Mouse (Mus musculus) spleen, adult 2 months (tissue): ENCODE data around the gene Igsf21. TPM values are rescaled to one million over a fixed set of nuclear protein-coding genes. Genes with fewer than 3 reads are reported as not detected.

Source experiments
- DNase-seq, 2 experiments: peaks; one replicate each; pipeline versions ENCODE4 v3.0.0 to v3.0.0-alpha.2; 2012 to 2021; ENCODE audit warnings: low spot score in 2 of 2, low read depth in 1 of 2
- H3K27ac ChIP-seq: fragments of 200-500 bp; 2 replicates; pipeline ENCODE4 v1.5.1; 2012; ENCODE audit warnings: low read length, inconsistent platforms; ENCODE audit not compliant: insufficient read depth
- H3K27me3 ChIP-seq: fragments of 200-500 bp; 2 replicates; pipeline ENCODE4 v1.6.1; 2012; ENCODE audit warnings: mild to moderate bottlenecking, moderate library complexity, low read length, inconsistent platforms; ENCODE audit not compliant: control insufficient read depth, insufficient read depth
- H3K36me3 ChIP-seq: fragments of 200-500 bp; 2 replicates; pipeline ENCODE4 v1.6.1; 2012; ENCODE audit warnings: mild to moderate bottlenecking, low read length, inconsistent platforms; ENCODE audit not compliant: control insufficient read depth, insufficient read depth
- H3K4me1 ChIP-seq: fragments of 200-500 bp; 2 replicates; pipeline ENCODE4 v1.6.1; 2011; ENCODE audit warnings: inconsistent platforms; ENCODE audit not compliant: control insufficient read depth, insufficient read depth, insufficient read length
- H3K4me3 ChIP-seq: fragments of 200-500 bp; 2 replicates; pipeline ENCODE4 v1.5.1; 2011; ENCODE audit warnings: mild to moderate bottlenecking, inconsistent platforms; ENCODE audit not compliant: insufficient read depth, insufficient read length; ENCODE audit errors: extremely low read depth
- CTCF ChIP-seq: fragments of 200-500 bp; IDR thresholded peaks from 2 replicates; pipeline ENCODE4 v1.5.1; 2011; ENCODE audit warnings: mild to moderate bottlenecking, inconsistent platforms; ENCODE audit not compliant: insufficient read depth, insufficient read length, insufficient replicate concordance; ENCODE audit errors: extremely low read depth
- POLR2A ChIP-seq: fragments of 200-500 bp; IDR thresholded peaks from 2 replicates; pipeline ENCODE4 v1.6.1; 2011; ENCODE audit warnings: low read depth, low read length, inconsistent platforms
- WGBS: fragments of 180-500 bp; shearing (Covaris S2); methylation state at CpG from one replicate; pipeline ENCODE4 v1.1.7; 2018; 5-methylcytosine and 5-hydroxymethylcytosine counted together
- polyA plus RNA-seq: library from polyadenylated mRNA; depleted of rRNA; stranded (reverse); fragments of >200 nt; gene quantifications from 2 replicates; pipeline ENCODE4 v1.2.3, GENCODE M21; 2012

Igsf21 gene
- polyA plus RNA-seq, 1 experiment, result 0.05 TPM

- DNase-seq, result no peak
- H3K36me3 ChIP-seq, result no peaks in the 10 kb centered on the region
- no peak overlapping the region for H3K4me3 ChIP-seq
- no peaks in the 10 kb centered on the region for H3K27me3 ChIP-seq
- H3K4me1 ChIP-seq, result no peaks in the 10 kb centered on the region
- no peak overlapping the region for H3K27ac ChIP-seq
- no peak for TF ChIP-seq POLR2A
- no peak for TF ChIP-seq CTCF
- 60% methylated on average over 5 of the region's 5 CpGs for WGBS
These were observed 91.6 kb downstream of the Igsf21 start for GRCm38 (mm10) chr4:140154899-140155463.

- Histone ChIP-seq H3K4me3 (no peak overlapping the region), H3K36me3 (no peaks in the 10 kb centered on the region), H3K27ac (no peak overlapping the region), H3K27me3 (no peaks in the 10 kb centered on the region), H3K4me1 (no peaks in the 10 kb centered on the region)
- no peak for DNase-seq
- WGBS, result 72% methylated on average over 5 of the region's 5 CpGs
- TF ChIP-seq POLR2A (no peak), CTCF (no peak)
These were observed 92.1 kb downstream of the Igsf21 start for GRCm38 (mm10) chr4:140154484-140154883.

- TF ChIP-seq POLR2A (no peak), CTCF (no peak)
- Histone ChIP-seq H3K4me3 (no peak overlapping the region), H3K27ac (no peak overlapping the region), H3K27me3 (no peaks in the 10 kb centered on the region), H3K4me1 (no peaks in the 10 kb centered on the region), H3K36me3 (no peaks in the 10 kb centered on the region)
- WGBS, result 68% methylated on average over 9 of the region's 9 CpGs
- DNase-seq, result no peak
These were observed 92.9 kb downstream of the Igsf21 start for GRCm38 (mm10) chr4:140153711-140154114.

GRCm38 (mm10) chr4:140153101-140153500 lies 93.5 kb downstream of the Igsf21 start:
- 18% methylated on average over 7 of the region's 7 CpGs for WGBS
- DNase-seq, result no peak
- Histone ChIP-seq H3K27ac (no peak overlapping the region), H3K27me3 (no peaks in the 10 kb centered on the region), H3K36me3 (no peaks in the 10 kb centered on the region), H3K4me3 (no peak overlapping the region), H3K4me1 (no peaks in the 10 kb centered on the region)
- TF ChIP-seq CTCF (peak; percentile 20; the same call in 1 of the 2 replicates), POLR2A (no peak)

- no peak overlapping the region for H3K4me3 ChIP-seq
- no peaks in the 10 kb centered on the region for H3K27me3 ChIP-seq
- no peaks in the 10 kb centered on the region for H3K4me1 ChIP-seq
- H3K27ac ChIP-seq, result no peak overlapping the region
- 88% methylated on average over 8 of the region's 8 CpGs for WGBS
- no peak for DNase-seq
- TF ChIP-seq CTCF (no peak), POLR2A (no peak)
- no peaks in the 10 kb centered on the region for H3K36me3 ChIP-seq
These were observed 96.9 kb downstream of the Igsf21 start for GRCm38 (mm10) chr4:140149706-140150105.

GRCm38 (mm10) chr4:140147857-140148695 lies 98.5 kb downstream of the Igsf21 start:
- no peak overlapping the region for H3K4me3 ChIP-seq
- DNase-seq, result no peak
- no peak overlapping the region for H3K27ac ChIP-seq
- H3K4me1 ChIP-seq, result no peaks in the 10 kb centered on the region
- no peak for TF ChIP-seq CTCF
- no peak for TF ChIP-seq POLR2A
- H3K36me3 ChIP-seq, result no peaks in the 10 kb centered on the region
- WGBS, result 81% methylated on average over 20 of the region's 20 CpGs
- no peaks in the 10 kb centered on the region for H3K27me3 ChIP-seq
